Mouse (Mus musculus) limb, embryonic 10.5 days (tissue): ENCODE measurements at regions not wholly inside any gene's neighbourhood (a gene's known extent, or its start where the extent isn't known, plus 50 kb on each side); places are given as distances from the start of the nearest gene placed in this dataset.

Experiments used
- DNase-seq: peaks from one replicate; pipeline ENCODE4 v3.0.0-alpha.2; 2017; ENCODE audit warnings: low spot score
- H3K27ac ChIP-seq: fragments of 300-500 bp; sonication (generic); 2 replicates; pipeline ENCODE4 v1.5.1; 2016; ENCODE audit warnings: mild to moderate bottlenecking
- H3K27me3 ChIP-seq: fragments of 300-500 bp; sonication (generic); 2 replicates; pipeline ENCODE4 v1.6.1; 2016; ENCODE audit warnings: low read depth, mild to moderate bottlenecking; ENCODE audit not compliant: poor library complexity, severe bottlenecking
- H3K36me3 ChIP-seq: fragments of 300-500 bp; sonication (generic); 2 replicates; pipeline ENCODE4 v1.6.1; 2016; ENCODE audit warnings: mild to moderate bottlenecking, moderate library complexity
- H3K4me1 ChIP-seq: fragments of 300-500 bp; sonication (generic); 2 replicates; pipeline ENCODE4 v1.6.1; 2016
- H3K4me3 ChIP-seq: fragments of 300-500 bp; sonication (generic); 2 replicates; pipeline ENCODE4 v1.5.1; 2016; ENCODE audit warnings: mild to moderate bottlenecking, moderate library complexity
- H3K9me3 ChIP-seq: fragments of 300-500 bp; sonication (generic); replicated peaks from 2 replicates; pipeline ENCODE4 v1.6.1; 2016; ENCODE audit warnings: mild to moderate bottlenecking
- WGBS: fragments of 180-500 bp; shearing (Covaris S2); methylation state at CpG from one replicate; pipeline ENCODE4 v1.1.7; 2016; 5-methylcytosine and 5-hydroxymethylcytosine counted together

GRCm38 (mm10) chr12:54314153-54314552, 110.5 kb upstream of the Egln3 start:
- Histone ChIP-seq H3K27me3 (peaks cover 49% of the 10 kb centered on the region), H3K36me3 (no peaks in the 10 kb centered on the region), H3K4me3 (no peak overlapping the region), H3K27ac (no peak overlapping the region), H3K4me1 (peaks cover 23% of the 10 kb centered on the region), H3K9me3 (no peaks in the 10 kb centered on the region)
- WGBS: 83% methylated on average over 2 of the region's 2 CpGs
- no peak for DNase-seq

- Histone ChIP-seq H3K4me3 (peak overlapping the region; percentile 52), H3K4me1 (peaks cover 23% of the 10 kb centered on the region), H3K36me3 (no peaks in the 10 kb centered on the region), H3K27me3 (peaks cover 49% of the 10 kb centered on the region), H3K27ac (peak overlapping the region; percentile 82), H3K9me3 (no peaks in the 10 kb centered on the region)
- DNase-seq: peak; percentile 64
- WGBS: under 1% methylated on average over 20 of the region's 20 CpGs
These were observed 109.7 kb upstream of the Egln3 start for GRCm38 (mm10) chr12:54313211-54313845.

DNA sequence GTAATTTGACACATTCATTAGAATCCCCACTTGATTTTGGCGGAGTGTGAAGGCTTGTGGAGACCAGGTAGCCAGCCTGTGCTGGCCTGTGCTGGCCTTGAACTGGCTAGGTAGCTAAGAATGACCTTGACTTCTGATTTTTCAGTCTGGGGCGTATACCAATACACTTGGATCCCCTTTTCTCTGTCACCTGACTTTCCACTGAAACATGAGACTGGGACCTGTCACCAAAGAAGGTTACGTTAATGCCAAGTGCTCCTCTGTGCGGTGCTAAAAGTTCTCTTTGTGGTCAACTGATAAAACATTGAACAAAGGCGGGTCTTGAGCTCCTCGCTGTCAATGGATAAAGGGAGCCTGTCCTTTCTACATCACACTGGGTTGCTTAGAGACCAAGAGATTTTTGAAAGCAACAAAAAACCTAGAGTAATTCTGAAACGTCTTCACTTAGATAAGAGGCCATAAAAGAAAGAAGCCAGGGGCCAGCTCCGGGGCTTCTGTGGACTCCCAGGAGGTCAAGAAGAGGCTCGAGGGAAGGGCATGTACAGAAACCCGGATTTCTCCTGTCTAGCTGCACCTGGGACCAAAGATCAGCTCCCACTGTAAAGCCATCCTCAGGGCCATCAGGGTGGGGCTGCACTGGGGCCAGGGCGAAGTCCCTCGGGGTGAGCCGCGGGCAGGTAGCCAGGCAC, 109.0 kb upstream of the Egln3 start:
- Histone ChIP-seq H3K27ac (peak overlapping the region; percentile 82), H3K4me3 (peak overlapping the region; percentile 52), H3K36me3 (no peaks in the 10 kb centered on the region), H3K27me3 (peaks cover 49% of the 10 kb centered on the region), H3K4me1 (peaks cover 23% of the 10 kb centered on the region), H3K9me3 (no peaks in the 10 kb centered on the region)
- WGBS: 10% methylated on average over 14 of the region's 14 CpGs
- DNase-seq: no peak

- H3K27me3 ChIP-seq: peaks cover 49% of the 10 kb centered on the region
These were observed 108.3 kb upstream of the Egln3 start for GRCm38 (mm10) chr12:54311896-54312521.

DNA sequence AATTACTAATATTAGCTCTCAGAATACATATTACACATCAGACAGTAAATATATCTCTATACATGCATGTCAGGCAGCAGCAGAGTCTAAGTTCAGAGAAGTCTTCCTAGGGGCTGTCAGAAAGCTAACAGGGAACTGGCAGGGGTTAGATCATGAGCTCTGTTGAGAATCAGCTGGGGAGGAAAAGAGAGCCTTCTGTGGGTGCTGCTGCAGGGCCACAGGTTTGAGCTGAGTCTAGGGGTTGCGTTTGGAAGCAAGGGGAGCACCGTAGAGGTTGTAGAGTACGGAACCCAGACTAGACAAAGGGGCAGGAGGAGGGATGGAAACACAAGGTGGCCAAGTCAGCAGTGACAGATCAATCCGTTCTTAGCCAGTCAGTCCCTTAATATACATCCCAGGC, 106.2 kb upstream of the Egln3 start:
- H3K4me1 ChIP-seq: peaks cover 15% of the 10 kb centered on the region
- H3K9me3 ChIP-seq: no peaks in the 10 kb centered on the region
- WGBS: 78% methylated on average over 4 of the region's 4 CpGs
- no peaks in the 10 kb centered on the region for H3K36me3 ChIP-seq
- no peak overlapping the region for H3K4me3 ChIP-seq
- no peak for DNase-seq
- no peak overlapping the region for H3K27ac ChIP-seq
- peaks cover 34% of the 10 kb centered on the region for H3K27me3 ChIP-seq

More at GRCm38 (mm10) chr12:54311896-54312521, 108.3 kb upstream of the Egln3 start:
- WGBS: 44% methylated on average over 4 of the region's 4 CpGs
- no peak for DNase-seq
- H3K9me3 ChIP-seq: no peaks in the 10 kb centered on the region
- no peak overlapping the region for H3K27ac ChIP-seq
- H3K36me3 ChIP-seq: no peaks in the 10 kb centered on the region
- no peak overlapping the region for H3K4me3 ChIP-seq
- peaks cover 20% of the 10 kb centered on the region for H3K4me1 ChIP-seq

DNA sequence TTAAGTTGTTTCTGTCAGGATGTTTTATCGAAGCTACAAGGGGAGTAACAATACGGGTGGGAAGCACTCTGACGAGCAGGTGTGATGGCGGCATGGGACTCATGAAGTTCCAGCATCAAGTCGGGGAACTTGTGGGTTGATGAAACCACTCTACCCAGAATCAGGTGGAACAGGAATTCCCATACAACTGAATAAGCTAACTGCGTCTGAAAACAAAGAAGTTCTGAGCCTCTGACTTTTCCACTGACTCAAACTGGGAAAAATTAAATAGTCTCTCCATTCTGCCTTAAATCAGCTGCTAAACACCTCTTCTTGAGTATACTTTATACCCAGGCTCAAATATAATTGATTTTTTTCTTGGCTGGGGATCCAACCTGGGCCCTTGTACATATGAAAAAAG, 105.6 kb upstream of the Egln3 start:
- Histone ChIP-seq H3K4me1 (peaks cover 15% of the 10 kb centered on the region), H3K4me3 (no peak overlapping the region), H3K27ac (no peak overlapping the region), H3K36me3 (no peaks in the 10 kb centered on the region), H3K27me3 (peaks cover 27% of the 10 kb centered on the region), H3K9me3 (no peaks in the 10 kb centered on the region)
- 93% methylated on average over 6 of the region's 6 CpGs for WGBS
- DNase-seq: no peak

- no peaks in the 10 kb centered on the region for H3K36me3 ChIP-seq
- H3K4me1 ChIP-seq: no peaks in the 10 kb centered on the region
- 93% methylated on average over 9 of the region's 9 CpGs for WGBS
- no peak overlapping the region for H3K27ac ChIP-seq
- 0 out of 2 replicates have a peak, but pooled peaks cover under 1% of the 10 kb centered on the region for H3K27me3 ChIP-seq
- no peak for DNase-seq
- H3K9me3 ChIP-seq: no peaks in the 10 kb centered on the region
- H3K4me3 ChIP-seq: no peak overlapping the region
These were observed 101.5 kb upstream of the Egln3 start for GRCm38 (mm10) chr12:54305135-54305630.

DNA sequence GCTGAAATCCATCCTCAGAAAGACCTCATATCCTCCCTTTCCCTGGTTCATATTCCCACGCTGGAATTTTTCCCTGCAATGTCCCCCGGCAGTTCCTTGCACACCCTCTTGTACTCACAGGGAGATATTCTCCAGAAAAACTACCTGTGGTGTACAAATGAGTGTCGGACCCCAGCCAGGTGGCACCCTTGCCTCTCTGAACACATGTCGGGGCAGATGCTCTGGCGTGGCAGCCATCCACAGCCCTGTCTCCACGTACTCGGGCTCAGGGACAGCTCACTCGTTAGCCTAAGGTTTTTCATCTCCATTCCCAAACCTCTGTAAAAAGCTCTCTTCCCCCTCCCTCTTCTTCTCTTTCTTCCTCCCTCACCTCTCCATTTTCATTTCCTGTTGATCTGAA, 100.1 kb upstream of the Egln3 start:
- Histone ChIP-seq H3K4me3 (no peak overlapping the region), H3K36me3 (no peaks in the 10 kb centered on the region), H3K9me3 (no peaks in the 10 kb centered on the region), H3K27me3 (no peaks in the 10 kb centered on the region), H3K27ac (no peak overlapping the region), H3K4me1 (no peaks in the 10 kb centered on the region)
- 84% methylated on average over 8 of the region's 8 CpGs for WGBS
- DNase-seq: no peak

GRCm38 (mm10) chr12:54299506-54299905, 95.8 kb upstream of the Egln3 start:
- DNase-seq: peak; percentile 5
- 78% methylated on average over 5 of the region's 5 CpGs for WGBS
- H3K36me3 ChIP-seq: no peaks in the 10 kb centered on the region
- H3K27ac ChIP-seq: no peak overlapping the region
- H3K9me3 ChIP-seq: no peaks in the 10 kb centered on the region
- H3K27me3 ChIP-seq: no peaks in the 10 kb centered on the region
- no peak overlapping the region for H3K4me3 ChIP-seq
- no peaks in the 10 kb centered on the region for H3K4me1 ChIP-seq

DNA sequence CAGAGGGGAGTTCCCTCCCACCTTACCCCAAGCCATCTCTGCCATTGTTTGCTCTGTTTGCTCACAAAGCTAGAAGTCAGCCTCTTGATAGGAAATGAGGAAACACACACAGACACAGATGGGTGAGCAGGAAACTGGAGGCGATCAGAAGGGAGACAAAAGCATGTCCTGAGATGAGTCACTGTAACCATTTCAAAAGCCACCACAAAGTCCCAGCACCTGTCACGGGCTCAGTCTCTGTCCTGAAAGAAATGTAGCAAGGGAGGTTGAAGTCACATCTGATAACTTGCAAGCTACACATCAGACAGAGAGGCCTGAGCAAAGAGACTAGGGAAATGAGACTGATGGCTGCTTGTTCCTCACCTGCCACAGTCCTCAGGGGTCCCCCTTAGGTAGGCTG, 89.6 kb upstream of the Egln3 start:
- no peaks in the 10 kb centered on the region for H3K36me3 ChIP-seq
- H3K27me3 ChIP-seq: no peaks in the 10 kb centered on the region
- no peak overlapping the region for H3K4me3 ChIP-seq
- WGBS: 90% methylated on average over 2 of the region's 2 CpGs
- H3K4me1 ChIP-seq: no peaks in the 10 kb centered on the region
- H3K27ac ChIP-seq: no peak overlapping the region
- DNase-seq: no peak
- H3K9me3 ChIP-seq: no peaks in the 10 kb centered on the region

GRCm38 (mm10) chr12:54290311-54290710, 86.7 kb upstream of the Egln3 start:
- H3K27me3 ChIP-seq: no peaks in the 10 kb centered on the region
- H3K36me3 ChIP-seq: no peaks in the 10 kb centered on the region
- 92% methylated on average over 2 of the region's 2 CpGs for WGBS
- H3K27ac ChIP-seq: no peak overlapping the region
- H3K4me3 ChIP-seq: no peak overlapping the region
- peak; percentile 7 for DNase-seq
- no peaks in the 10 kb centered on the region for H3K9me3 ChIP-seq
- peaks cover 11% of the 10 kb centered on the region; the same call in 1 of the 2 replicates for H3K4me1 ChIP-seq

GRCm38 (mm10) chr12:54288747-54289146, 85.1 kb upstream of the Egln3 start:
- peaks cover 14% of the 10 kb centered on the region; the same call in 1 of the 2 replicates for H3K4me1 ChIP-seq
- no peaks in the 10 kb centered on the region for H3K27me3 ChIP-seq
- DNase-seq: peak; percentile 20
- H3K4me3 ChIP-seq: no peak overlapping the region
- H3K36me3 ChIP-seq: no peaks in the 10 kb centered on the region
- 88% methylated on average over 4 of the region's 4 CpGs for WGBS
- no peaks in the 10 kb centered on the region for H3K9me3 ChIP-seq
- no peak overlapping the region for H3K27ac ChIP-seq

DNA sequence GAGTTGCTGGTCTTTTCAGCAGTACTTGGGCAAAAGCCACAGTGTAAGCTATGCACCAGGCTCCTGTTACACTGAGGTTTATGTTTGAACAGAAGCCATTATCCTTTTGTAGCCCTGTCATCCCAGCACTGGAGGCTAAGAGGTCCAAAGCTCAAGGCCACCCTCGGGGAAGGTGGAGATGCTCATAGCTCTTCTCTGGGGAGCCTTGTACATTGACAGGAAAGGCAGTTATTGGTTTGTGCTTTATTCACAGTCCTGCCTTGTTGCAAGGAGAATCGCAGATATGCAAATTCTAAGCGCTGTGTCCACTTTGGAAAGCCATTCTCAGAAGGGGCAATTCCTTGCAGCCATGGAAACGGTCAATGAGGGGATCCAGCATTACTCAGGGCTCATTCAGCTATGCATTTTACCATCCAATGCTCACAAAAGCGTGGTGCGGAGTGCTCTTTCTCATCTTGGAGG, 84.4 kb upstream of the Egln3 start:
- no peaks in the 10 kb centered on the region for H3K36me3 ChIP-seq
- peak; percentile 27 for DNase-seq
- WGBS: 86% methylated on average over 6 of the region's 6 CpGs

More for the DNA sequence above, 84.4 kb upstream of the Egln3 start:
- no peak overlapping the region for H3K27ac ChIP-seq
- H3K4me1 ChIP-seq: peaks cover 18% of the 10 kb centered on the region; the same call in 1 of the 2 replicates
- no peaks in the 10 kb centered on the region for H3K9me3 ChIP-seq
- no peaks in the 10 kb centered on the region for H3K27me3 ChIP-seq
- no peak overlapping the region for H3K4me3 ChIP-seq
